Mouse (Mus musculus): ENCODE data around the gene G3bp2. TPM values are rescaled to one million over a fixed set of nuclear protein-coding genes. Genes with fewer than 3 reads are reported as not detected.

The G3bp2 gene
- polyA plus RNA-seq (2012; rRNA removed) = 12.3 and 14.3 TPM in 2 replicates

GRCm38 (mm10) chr5:92083417-92084038 is at the start of gene G3bp2:
Gene G3bp2 (minus strand): TSS chr5:92083719.

GRCm38 (mm10) chr5:92043783-92044182 is 39.7 kb downstream of the G3bp2 start, which contains the start of gene Cdkl2:
Gene Cdkl2 (minus strand): TSS chr5:92043883.

Other genes starting within 250 kb of the G3bp2 start
- 20.6 and 22.5 TPM in 2 replicates for gene Rchy1, start 120.7 kb downstream of the G3bp2 start, polyA plus RNA-seq (2012; rRNA removed)
- 1.3 and 3.6 TPM in 2 replicates for gene Odaph, start 96.2 kb downstream of the G3bp2 start, polyA plus RNA-seq (2012; rRNA removed)
- gene Cdkl2, start 39.8 kb downstream of the G3bp2 start, polyA plus RNA-seq (2012; rRNA removed) = 1.5 and 1.7 TPM in 2 replicates
- gene Uso1, start 54.2 kb upstream of the G3bp2 start, polyA plus RNA-seq (2012; rRNA removed) = 29.4 and 36.8 TPM in 2 replicates
- gene U90926, start 131.7 kb upstream of the G3bp2 start, polyA plus RNA-seq (2012; rRNA removed) = not detected in 2 replicates
- 2.0 and 2.2 TPM in 2 replicates for gene Ppef2, start 172.6 kb upstream of the G3bp2 start, polyA plus RNA-seq (2012; rRNA removed)
- gene Naaa, start 194.5 kb upstream of the G3bp2 start, polyA plus RNA-seq (2012; rRNA removed) = 62.5 and 106 TPM in 2 replicates
- 14.7 and 14.9 TPM in 2 replicates for gene Sdad1, start 226.8 kb upstream of the G3bp2 start, polyA plus RNA-seq (2012; rRNA removed)
- gene Cxcl9, start 244.4 kb upstream of the G3bp2 start, polyA plus RNA-seq (2012; rRNA removed) = 2.7 and 3.0 TPM in 2 replicates
- gene Art3, start 248.1 kb upstream of the G3bp2 start, polyA plus RNA-seq (2012; rRNA removed) = 4.9 and 5.2 TPM in 2 replicates

Data from ovary, adult 2 months (tissue).